Mouse (Mus musculus) c-Kit-positive CD71-negative TER-119-negative erythroid progenitor cells, embryonic 14.5 days (primary cell): Measurements from ENCODE around the gene Gtf2a1l.

ENCODE experiments used
- DNase-seq: peaks from one replicate; pipeline ENCODE4 v3.0.0-alpha.2; 2013; ENCODE audit warnings: low read depth

Gene Gtf2a1l

GRCm38 (mm10) chr17:88653375-88653769 lies 15.1 kb upstream of the Gtf2a1l start:
- no peak for DNase-seq

- no peak for DNase-seq
Measured at GRCm38 (mm10) chr17:88658510-88658909, 9.9 kb upstream of the Gtf2a1l start.

- DNase-seq = no peak
Measured at GRCm38 (mm10) chr17:88666076-88666475, 2.4 kb upstream of the Gtf2a1l start.

DNA sequence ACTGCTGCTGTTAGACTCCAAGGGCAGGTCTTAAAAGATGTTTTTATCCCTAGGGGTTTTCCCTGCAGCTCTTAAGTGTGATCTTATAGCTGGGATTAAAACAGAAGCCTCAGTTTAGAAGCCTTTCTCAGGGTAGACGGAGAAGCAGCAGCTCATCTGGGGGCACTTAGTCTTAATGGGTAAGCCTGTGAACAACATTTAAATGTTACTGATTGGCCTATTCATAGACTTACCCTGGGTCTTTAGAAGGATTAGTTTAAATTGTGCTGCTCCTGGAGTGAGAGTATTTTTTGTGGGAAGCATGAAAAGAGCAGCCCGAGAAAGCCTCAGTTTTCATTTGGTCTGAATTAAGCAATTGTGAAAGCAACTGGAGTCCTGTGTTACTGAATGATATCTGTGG lies 1.5 kb downstream of the Gtf2a1l start:
- no peak for DNase-seq

GRCm38 (mm10) chr17:88670800-88671199 lies 2.3 kb downstream of the Gtf2a1l start:
- DNase-seq = no peak

DNA sequence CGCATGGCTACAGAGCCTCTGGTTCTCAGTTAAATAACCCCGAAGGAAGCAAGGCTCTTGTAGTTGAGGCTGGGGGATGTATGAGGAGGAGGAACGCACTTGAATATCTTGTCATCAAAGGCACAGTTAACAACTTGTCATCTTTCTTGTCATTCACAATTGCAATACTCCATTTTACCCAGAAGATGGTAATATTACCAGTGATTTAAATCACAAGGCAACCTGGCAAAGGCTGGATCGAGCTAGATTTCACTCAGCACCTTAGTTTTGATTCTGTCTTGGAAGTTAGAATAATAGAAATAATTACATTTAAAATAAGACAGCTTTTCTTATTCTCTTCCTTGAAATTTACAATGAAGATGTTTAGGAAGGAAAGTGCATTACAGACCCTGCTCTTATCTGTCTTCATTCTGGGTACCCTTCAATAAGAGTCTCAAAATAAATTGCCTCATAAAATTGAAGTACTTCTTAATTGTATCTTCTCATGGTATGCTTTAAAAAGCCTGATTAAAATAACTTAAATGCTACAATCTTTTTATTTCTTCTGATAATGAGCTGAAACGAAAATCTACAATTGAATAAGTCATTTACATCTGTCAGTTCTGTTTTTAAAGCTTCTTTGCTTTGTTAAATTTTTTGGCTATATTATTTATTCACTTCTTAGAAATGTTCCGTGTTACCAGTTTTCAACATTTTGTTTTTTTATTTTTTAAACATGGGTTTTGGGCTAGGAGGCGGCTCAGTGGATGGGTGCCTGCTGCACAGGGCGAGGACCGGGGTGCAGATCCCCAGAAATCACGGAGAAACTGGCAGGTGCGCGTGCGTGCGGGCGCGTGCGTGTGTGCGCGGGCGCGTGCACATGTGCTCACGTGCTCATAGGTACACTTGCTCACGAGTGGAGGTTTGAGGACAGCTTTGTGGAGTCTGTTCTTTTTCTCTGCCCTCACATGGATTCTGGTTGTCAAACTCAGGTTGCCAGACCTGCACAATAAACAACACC lies 7.2 kb downstream of the Gtf2a1l start:
- DNase-seq = no peak

GRCm38 (mm10) chr17:88688226-88688625 lies 19.8 kb downstream of the Gtf2a1l start:
- no peak for DNase-seq

DNA sequence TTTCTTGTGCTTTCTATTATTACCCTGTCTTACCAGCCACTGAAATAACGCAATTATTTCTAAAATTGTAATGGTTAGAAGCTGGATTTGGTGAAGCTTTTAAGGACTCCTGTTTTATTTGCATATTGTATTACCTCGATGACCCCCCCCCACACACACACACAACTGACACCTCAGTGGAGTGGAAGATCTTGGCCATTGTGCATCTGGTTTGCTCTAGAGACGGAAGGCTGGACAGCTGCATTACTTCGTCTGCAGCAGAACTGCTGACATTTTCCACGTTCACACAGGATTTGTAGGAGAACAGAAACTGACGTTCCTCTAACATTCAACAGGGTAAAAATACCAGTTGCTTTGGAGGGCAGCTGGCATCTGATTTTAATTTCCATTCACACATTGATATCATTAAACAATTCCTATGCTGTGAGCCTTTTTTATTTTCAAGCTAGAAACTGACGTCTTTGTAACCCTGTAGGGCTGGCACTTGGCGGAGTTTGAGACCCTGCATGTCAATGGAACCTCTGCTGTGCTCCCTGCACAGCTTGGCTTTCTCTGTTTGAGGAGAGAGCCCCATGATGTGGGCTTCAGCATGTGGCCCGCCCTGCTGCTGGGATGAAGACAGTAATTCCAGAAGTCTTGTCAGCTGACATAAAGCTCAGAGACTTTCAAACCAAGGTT lies 28.3 kb downstream of the Gtf2a1l start:
- DNase-seq = no peak

DNA sequence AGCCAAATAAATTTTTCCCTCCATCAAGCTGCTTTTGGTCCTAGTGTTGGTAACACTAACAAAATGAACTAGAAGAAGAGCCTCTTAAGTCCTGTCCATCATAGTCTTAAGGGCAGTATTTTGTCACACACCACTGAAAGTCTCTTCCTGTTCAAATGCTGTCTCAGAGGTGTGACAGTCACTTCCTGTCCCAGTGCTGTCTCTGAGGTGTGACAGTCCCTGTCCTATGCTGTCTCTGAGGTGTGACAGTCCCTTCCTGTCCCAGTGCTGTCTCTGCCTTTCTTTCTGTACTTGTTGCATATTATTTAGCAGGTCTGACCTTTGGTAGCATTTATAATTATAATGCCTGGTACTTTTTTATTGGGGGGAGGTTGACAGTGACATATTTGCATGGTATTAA lies 32.4 kb downstream of the Gtf2a1l start:
- DNase-seq = no peak

- no peak for DNase-seq
Measured at GRCm38 (mm10) chr17:88702345-88702744, 33.9 kb downstream of the Gtf2a1l start.

DNA sequence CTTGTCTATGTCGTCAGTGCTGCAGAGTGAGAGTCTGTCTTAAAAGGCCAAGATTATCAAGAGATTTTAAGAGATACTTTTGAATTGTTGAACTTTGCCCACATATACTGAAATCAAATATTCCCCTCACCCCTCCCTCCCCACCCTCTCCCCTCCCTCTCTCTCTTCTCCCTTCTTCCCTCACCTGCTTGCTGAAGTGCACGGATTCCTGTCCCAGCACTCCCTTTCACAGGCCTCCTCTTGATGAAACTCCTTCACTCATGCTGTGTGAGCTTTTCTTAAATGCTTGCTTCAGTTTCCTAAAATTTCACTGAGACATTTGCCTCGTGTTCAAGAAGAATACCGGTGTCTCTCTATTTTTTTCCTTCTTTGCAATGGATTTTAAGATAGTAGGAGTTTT lies 34.7 kb downstream of the Gtf2a1l start:
- DNase-seq = no peak

DNA sequence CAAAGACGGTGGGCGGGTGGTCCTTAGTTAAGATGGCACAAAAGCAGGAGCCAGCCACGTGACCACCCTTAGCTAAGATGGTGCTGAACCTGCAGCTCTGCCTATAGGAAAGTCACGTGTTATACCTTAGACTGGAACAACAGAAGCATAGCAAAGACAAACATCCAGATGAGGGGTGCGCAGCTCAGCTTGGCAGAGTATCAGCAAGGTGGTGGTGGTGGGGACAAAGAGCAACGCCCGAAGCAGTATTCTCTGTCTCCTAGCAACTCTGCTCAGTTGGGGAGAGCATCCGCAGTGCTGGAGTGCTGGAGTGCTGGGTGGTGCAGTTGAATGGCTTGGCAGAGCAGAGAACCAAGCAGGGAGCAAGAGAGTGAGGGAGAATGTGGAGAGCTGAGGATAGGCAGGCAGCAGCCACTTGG lies 37.8 kb downstream of the Gtf2a1l start:
- DNase-seq = no peak

DNA sequence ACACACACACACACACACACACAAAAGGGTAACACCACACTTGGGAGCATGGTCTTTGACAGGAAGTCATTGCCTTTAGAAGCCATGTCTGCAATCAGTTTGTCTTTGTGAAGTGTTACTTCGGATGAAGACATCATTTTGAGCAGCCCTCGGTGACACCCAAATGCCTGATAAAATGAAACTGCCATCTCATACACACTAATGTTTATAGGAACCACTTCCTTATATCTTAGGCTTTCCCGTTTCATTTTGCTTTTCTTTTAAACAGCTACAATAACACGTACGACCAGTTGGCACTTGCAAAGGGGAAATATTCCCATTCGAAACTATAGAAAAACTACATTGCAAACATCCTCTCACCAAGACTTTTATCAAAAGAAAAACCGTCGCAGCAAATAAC lies 81.2 kb downstream of the Gtf2a1l start:
- no peak for DNase-seq

DNA sequence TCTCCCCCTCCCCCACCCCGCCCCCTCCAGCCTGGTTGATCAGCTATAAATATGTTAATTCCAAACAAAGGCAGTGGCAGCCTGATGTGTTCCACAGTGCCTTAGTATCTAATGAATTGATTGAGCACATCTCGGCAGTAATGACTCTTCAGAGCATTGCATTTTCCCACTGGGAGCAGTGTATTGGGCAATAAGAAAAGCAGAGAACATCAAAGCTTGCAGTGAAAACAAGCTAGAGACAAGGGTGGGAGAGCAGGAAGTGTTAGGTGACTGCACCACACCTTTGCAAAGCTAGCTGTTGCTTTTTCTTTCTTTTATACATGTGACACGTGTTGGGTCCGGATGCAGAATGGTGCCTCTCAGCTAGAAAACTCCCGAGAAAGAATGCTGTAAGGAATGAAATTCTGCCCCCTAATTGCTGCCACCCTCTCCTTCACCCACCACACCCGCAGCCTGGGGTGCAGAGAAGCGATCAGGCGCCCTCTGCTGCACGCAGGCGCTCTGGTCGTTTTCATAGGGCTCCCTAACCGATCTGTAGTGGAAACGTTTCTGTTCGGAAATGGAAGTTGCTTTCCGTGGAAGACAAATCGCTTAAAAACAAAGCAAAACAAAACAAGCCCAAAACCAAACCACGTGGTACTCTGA lies 84.5 kb downstream of the Gtf2a1l start:
- DNase-seq = peak; percentile 7

GRCm38 (mm10) chr17:88753472-88753857 lies 85.0 kb downstream of the Gtf2a1l start:
- no peak for DNase-seq

- DNase-seq = no peak
Measured at GRCm38 (mm10) chr17:88755776-88756175, 87.3 kb downstream of the Gtf2a1l start.

- DNase-seq = no peak
Measured at GRCm38 (mm10) chr17:88758003-88758437, 89.6 kb downstream of the Gtf2a1l start.

DNA sequence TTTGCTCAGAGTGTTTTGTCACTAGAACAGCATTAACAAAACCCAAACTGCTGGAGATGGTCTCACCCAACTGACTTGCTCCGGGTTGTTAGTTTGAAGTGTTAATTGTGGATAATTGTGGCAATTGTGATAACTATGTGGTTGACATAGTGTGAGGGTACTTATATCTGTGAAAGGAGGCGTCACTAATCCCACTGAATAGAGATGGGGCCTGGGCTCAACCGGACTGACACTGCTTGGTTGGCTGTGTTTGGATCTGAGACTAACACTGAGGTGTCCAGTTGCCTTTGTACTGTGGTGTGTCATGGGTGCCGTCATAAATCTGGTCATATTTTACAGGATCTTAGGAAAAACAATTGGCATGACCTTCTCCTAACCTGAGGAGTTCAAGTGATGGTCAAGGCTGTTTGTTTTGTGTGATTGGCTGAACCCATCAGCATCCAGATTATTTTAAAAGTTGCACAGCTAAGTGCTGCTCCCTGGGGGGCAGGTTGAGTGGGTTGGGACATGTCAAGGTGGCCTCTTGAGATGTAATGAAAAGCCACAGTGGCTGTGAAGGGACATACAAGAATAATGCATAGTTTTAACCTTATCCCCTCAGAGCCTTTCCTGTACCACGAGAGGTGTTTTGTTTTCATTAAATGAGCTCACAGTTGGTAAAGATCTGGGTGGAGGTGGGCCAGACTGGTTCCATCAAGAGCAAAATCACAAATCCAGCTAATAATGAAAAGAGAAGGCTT lies 95.1 kb downstream of the Gtf2a1l start:
- DNase-seq = no peak

GRCm38 (mm10) chr17:88764136-88764485 lies 95.7 kb downstream of the Gtf2a1l start:
- DNase-seq = no peak
